Mouse (Mus musculus): Measurements from ENCODE around the gene Zfp512.

DNA sequence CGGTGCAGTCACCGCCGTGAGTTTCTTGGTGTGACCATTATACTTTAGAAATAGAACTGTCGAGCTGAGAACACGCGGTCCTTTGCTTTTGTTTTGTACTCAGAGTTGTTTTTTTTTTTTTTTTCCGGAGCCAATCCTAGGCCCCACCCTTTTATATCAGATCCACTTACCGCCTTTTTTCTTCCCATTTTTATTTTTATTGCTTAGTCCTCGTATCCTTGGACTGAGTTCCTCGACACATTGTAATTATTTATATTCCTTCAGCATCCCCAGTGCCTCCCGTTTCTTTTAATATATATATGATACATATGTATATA lies 289 bp downstream of the Zfp512 start:
- TF ChIP-seq CTCF (IDR thresholded peaks at IDR 0.05; ENCODE audit: borderline replicate concordance, insufficient read depth, low read depth, low read length) (no peak), POLR2A (IDR thresholded peaks at IDR 0.05; ENCODE audit: borderline replicate concordance, insufficient read depth, low read length) (no peak)
